Mouse (Mus musculus): Measurements from ENCODE around the gene Sec24b. TPM values are rescaled to one million over a fixed set of nuclear protein-coding genes. Genes with fewer than 3 reads are reported as not detected.

Sec24b gene
- polyA plus RNA-seq, 2 experiments = 7.8 to 17.1 TPM

DNA sequence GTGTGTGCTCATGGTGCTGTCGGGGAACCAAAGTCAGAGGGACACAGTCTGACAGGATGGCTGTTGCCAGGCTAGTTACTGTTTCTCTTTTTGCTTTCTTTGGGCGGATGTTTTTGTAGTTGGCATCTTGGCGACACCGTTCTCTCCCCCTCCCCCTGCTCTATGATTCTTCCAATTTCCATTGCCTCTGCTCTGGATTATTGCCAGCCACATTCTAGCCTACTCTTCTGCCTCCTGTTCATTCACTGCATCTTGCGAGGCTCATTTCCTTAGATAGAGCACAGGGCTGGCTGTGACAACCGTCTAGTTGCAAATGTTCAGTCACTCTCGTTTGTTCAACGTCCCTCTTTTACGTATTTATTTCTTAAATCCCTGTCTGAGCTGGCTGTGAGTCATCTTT is 29.1 kb upstream of the Sec24b start:
- no peaks in the 10 kb centered on the region for H3K27me3 ChIP-seq (ENCODE audit: control insufficient read depth, insufficient read depth, low read length)
- H3K9ac ChIP-seq (replicated peaks) = no peak overlapping the region
- ATAC-seq (ENCODE audit: insufficient read depth) (no peak), DNase-seq (ENCODE audit: low read depth in 3 of 3, low spot score in 3 of 3) (no peak)
- no peak overlapping the region for H3K4me3 ChIP-seq (ENCODE audit: insufficient read depth in 1 of 2, low read depth in 2 of 2, low read length in 2 of 2)
- 73% methylated on average over 9 of the region's 9 CpGs for WGBS (ENCODE audit: insufficient replicate concordance)
- no peak for TF ChIP-seq EP300 (IDR thresholded peaks at IDR 0.05; ENCODE audit: low read depth)
- no peak for TF ChIP-seq CTCF (IDR thresholded peaks at IDR 0.05; ENCODE audit: low read depth)
- no peaks in the 10 kb centered on the region for H3K9me3 ChIP-seq (ENCODE audit: control insufficient read depth, low read length)
- no peak overlapping the region for H3K27ac ChIP-seq
- H3K4me1 ChIP-seq (replicated peaks; ENCODE audit: control insufficient read depth in 2 of 2, insufficient read depth in 2 of 2, low read length in 1 of 2) = no peaks in the 10 kb centered on the region
- no peak overlapping the region for H3K4me2 ChIP-seq (ENCODE audit: low read depth)
- no peaks in the 10 kb centered on the region for H3K36me3 ChIP-seq (replicated peaks; ENCODE audit: control insufficient read depth, insufficient read depth, low read depth)

DNA sequence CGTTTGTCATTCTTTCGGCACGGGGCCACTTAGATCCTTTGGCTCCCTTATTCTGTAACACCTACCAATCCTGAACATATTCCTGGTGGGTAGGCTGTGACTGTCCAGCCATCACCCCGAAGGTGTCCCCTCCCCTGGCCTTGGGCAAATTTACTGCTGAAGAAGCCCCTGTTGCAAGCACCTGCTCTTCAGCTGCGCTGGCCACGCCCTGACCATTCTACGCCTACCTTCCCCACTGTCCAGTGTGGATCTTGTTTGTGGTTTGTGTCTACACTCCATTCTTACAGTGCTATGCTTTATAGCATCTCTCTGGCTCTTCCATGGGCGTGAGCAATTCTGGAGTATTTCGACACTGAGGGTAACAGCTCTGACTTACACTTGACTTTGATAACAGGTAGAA is 27.3 kb upstream of the Sec24b start:
- TF ChIP-seq CTCF (IDR thresholded peaks at IDR 0.05; ENCODE audit: low read depth) = no peak
- no peak for TF ChIP-seq EP300 (IDR thresholded peaks at IDR 0.05; ENCODE audit: low read depth)
- DNase-seq (ENCODE audit: low read depth in 3 of 3, low spot score in 3 of 3) = no peak
- H3K4me3 ChIP-seq (ENCODE audit: insufficient read depth in 1 of 2, low read depth in 2 of 2, low read length in 2 of 2) = no peak overlapping the region
- no peak overlapping the region for H3K27ac ChIP-seq
- no peaks in the 10 kb centered on the region for H3K36me3 ChIP-seq (replicated peaks; ENCODE audit: control insufficient read depth, insufficient read depth, low read depth)
- no peaks in the 10 kb centered on the region for H3K27me3 ChIP-seq (ENCODE audit: control insufficient read depth, insufficient read depth, low read length)
- WGBS (ENCODE audit: insufficient replicate concordance) = 69% methylated on average over 9 of the region's 9 CpGs
- H3K9me3 ChIP-seq (ENCODE audit: control insufficient read depth, low read length) = no peaks in the 10 kb centered on the region
- no peaks in the 10 kb centered on the region for H3K4me1 ChIP-seq (replicated peaks; ENCODE audit: control insufficient read depth in 2 of 2, insufficient read depth in 2 of 2, low read length in 1 of 2)
- no peak for ATAC-seq (ENCODE audit: insufficient read depth)
- H3K4me2 ChIP-seq (ENCODE audit: low read depth) = no peak overlapping the region
- no peak overlapping the region for H3K9ac ChIP-seq (replicated peaks)

DNA sequence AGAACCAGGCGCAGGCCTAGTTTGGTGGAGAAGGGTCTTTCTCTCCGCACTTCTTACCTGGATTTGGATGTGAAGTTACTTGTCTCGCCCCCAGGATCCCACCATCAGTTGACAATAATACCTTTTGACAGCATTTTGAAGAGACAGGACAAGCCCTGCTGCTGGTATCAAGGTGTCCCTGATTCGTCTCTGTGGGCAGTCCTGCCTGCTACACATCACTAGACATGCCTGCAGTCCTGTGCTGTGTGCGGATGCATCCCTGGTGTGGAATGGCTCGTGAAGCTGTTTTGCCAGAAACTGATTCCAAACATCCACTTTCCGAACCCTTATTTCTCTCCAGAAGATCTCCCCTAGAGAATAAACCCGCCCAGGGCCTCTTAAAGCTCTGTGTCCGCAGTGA is 26.1 kb upstream of the Sec24b start:
- no peak overlapping the region for H3K9ac ChIP-seq (replicated peaks)
- no peak overlapping the region for H3K4me3 ChIP-seq (ENCODE audit: insufficient read depth in 1 of 2, low read depth in 2 of 2, low read length in 2 of 2)
- H3K27ac ChIP-seq = no peak overlapping the region
- H3K4me1 ChIP-seq (replicated peaks; ENCODE audit: control insufficient read depth in 2 of 2, insufficient read depth in 2 of 2, low read length in 1 of 2) = no peaks in the 10 kb centered on the region
- TF ChIP-seq EP300 (IDR thresholded peaks at IDR 0.05; ENCODE audit: low read depth) (no peak), CTCF (IDR thresholded peaks at IDR 0.05; ENCODE audit: low read depth) (no peak)
- WGBS (ENCODE audit: insufficient replicate concordance) = 61% methylated on average over 9 of the region's 9 CpGs
- no peaks in the 10 kb centered on the region for H3K9me3 ChIP-seq (ENCODE audit: control insufficient read depth, low read length)
- no peak for DNase-seq (ENCODE audit: low read depth in 3 of 3, low spot score in 3 of 3)
- no peaks in the 10 kb centered on the region for H3K36me3 ChIP-seq (replicated peaks; ENCODE audit: control insufficient read depth, insufficient read depth, low read depth)
- no peaks in the 10 kb centered on the region for H3K27me3 ChIP-seq (ENCODE audit: control insufficient read depth, insufficient read depth, low read length)
- ATAC-seq (ENCODE audit: insufficient read depth) = no peak
- H3K4me2 ChIP-seq (ENCODE audit: low read depth) = no peak overlapping the region

DNA sequence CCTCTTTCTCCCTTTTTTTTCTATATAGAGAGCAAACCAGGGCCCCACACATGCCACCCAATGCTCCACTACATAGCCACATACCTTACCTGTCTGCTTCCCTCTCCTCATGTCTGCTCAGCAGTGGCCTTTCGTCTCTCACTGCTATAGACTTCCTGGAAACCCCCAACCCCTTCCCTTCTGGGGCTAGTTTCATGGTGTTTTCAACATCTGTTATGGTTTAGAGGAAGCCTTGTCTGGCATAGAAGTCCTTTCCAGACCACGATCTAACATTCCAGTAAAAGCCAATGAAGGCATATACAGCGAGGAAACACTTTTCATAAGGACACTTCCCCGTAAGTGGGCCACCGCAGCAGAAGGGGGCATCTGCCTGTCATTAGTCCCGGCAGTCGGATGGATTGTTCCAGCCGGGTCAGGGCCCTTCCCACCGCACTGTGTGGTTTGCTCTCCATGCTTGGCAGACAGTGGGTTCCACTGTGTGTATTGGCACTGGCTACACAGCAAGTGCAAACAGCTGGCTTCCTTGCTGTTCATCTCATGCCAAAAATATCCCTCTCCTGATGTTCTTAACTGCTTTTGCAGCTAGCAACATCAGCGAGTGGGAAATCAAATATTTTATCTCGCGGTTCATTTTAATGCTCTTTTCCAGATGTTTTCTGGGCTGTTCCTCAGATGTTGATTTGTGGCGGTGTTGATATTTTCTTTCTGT is 25.2 kb upstream of the Sec24b start:
- TF ChIP-seq CTCF (IDR thresholded peaks at IDR 0.05; ENCODE audit: low read depth) (no peak), EP300 (IDR thresholded peaks at IDR 0.05; ENCODE audit: low read depth) (no peak)
- no peak overlapping the region for H3K9ac ChIP-seq (replicated peaks)
- H3K27me3 ChIP-seq (ENCODE audit: control insufficient read depth, insufficient read depth, low read length) = no peaks in the 10 kb centered on the region
- H3K4me2 ChIP-seq (ENCODE audit: low read depth) = no peak overlapping the region
- ATAC-seq (ENCODE audit: insufficient read depth) (no peak), DNase-seq (ENCODE audit: low read depth in 3 of 3, low spot score in 3 of 3) (no peak)
- no peak overlapping the region for H3K27ac ChIP-seq
- H3K9me3 ChIP-seq (ENCODE audit: control insufficient read depth, low read length) = no peaks in the 10 kb centered on the region
- no peaks in the 10 kb centered on the region for H3K36me3 ChIP-seq (replicated peaks; ENCODE audit: control insufficient read depth, insufficient read depth, low read depth)
- H3K4me3 ChIP-seq (ENCODE audit: insufficient read depth in 1 of 2, low read depth in 2 of 2, low read length in 2 of 2) = no peak overlapping the region
- no peaks in the 10 kb centered on the region for H3K4me1 ChIP-seq (replicated peaks; ENCODE audit: control insufficient read depth in 2 of 2, insufficient read depth in 2 of 2, low read length in 1 of 2)
- 62% methylated on average over 13 of the region's 13 CpGs for WGBS (ENCODE audit: insufficient replicate concordance)

DNA sequence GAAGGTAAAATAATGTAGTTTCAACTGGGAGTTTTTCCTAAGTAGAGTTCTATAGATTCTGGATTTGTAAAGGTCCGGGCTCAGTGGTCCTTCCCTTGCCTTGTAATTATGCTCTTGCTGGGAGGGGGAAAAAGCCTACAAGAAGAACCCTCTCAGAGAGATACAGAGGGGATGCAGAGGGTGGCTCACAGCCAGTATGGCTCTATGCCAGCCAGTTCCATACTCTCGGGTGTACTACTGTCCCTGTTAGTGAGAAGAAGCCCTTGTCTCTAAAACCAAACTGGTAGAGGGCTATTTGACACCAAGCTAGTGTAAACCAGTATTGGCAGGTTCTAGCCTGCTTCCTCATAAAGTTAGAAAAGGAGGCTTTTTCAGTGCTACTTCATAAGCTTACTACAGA is 22.0 kb upstream of the Sec24b start:
- no peaks in the 10 kb centered on the region for H3K9me3 ChIP-seq (ENCODE audit: control insufficient read depth, low read length)
- no peak overlapping the region for H3K4me2 ChIP-seq (ENCODE audit: low read depth)
- H3K4me1 ChIP-seq (replicated peaks; ENCODE audit: control insufficient read depth in 2 of 2, insufficient read depth in 2 of 2, low read length in 1 of 2) = no peaks in the 10 kb centered on the region
- ATAC-seq (ENCODE audit: insufficient read depth) = no peak
- no peak for DNase-seq (ENCODE audit: low read depth in 3 of 3, low spot score in 3 of 3)
- no peak for TF ChIP-seq EP300 (IDR thresholded peaks at IDR 0.05; ENCODE audit: low read depth)
- no peak overlapping the region for H3K27ac ChIP-seq
- 40% methylated on average over 2 of the region's 2 CpGs for WGBS (ENCODE audit: insufficient replicate concordance)
- no peak overlapping the region for H3K9ac ChIP-seq (replicated peaks)
- H3K36me3 ChIP-seq (replicated peaks; ENCODE audit: control insufficient read depth, insufficient read depth, low read depth) = no peaks in the 10 kb centered on the region
- no peaks in the 10 kb centered on the region for H3K27me3 ChIP-seq (ENCODE audit: control insufficient read depth, insufficient read depth, low read length)
- H3K4me3 ChIP-seq (ENCODE audit: insufficient read depth in 1 of 2, low read depth in 2 of 2, low read length in 2 of 2) = no peak overlapping the region
